Mouse (Mus musculus) ES-Bruce4 (cell line): ENCODE results near the gene Znrf1. TPM values are rescaled to one million over a fixed set of nuclear protein-coding genes. Genes with fewer than 3 reads are reported as not detected.

ENCODE experiments used
- H3K27ac ChIP-seq: 2 replicates; pipeline ENCODE4 v1.5.1; 2012; ENCODE audit warnings: low read length, inconsistent platforms; ENCODE audit not compliant: insufficient read depth
- H3K27me3 ChIP-seq: 2 replicates; pipeline ENCODE4 v1.6.1; 2012; ENCODE audit warnings: mild to moderate bottlenecking, low read length, inconsistent platforms; ENCODE audit not compliant: control insufficient read depth, poor library complexity, insufficient read depth, severe bottlenecking
- H3K36me3 ChIP-seq: 2 replicates; pipeline ENCODE4 v1.6.1; 2012; ENCODE audit warnings: inconsistent platforms, mild to moderate bottlenecking, low read length, moderate library complexity; ENCODE audit not compliant: control insufficient read depth, poor library complexity, insufficient read depth, severe bottlenecking
- H3K4me1 ChIP-seq: one replicate; pipeline ENCODE4 v1.8.1; 2011; ENCODE audit warnings: low read length; ENCODE audit not compliant: control insufficient read depth, insufficient read depth
- H3K4me3 ChIP-seq: 2 replicates; pipeline ENCODE4 v1.5.1; 2011; ENCODE audit warnings: low read depth, mild to moderate bottlenecking, low read length
- H3K9ac ChIP-seq: 2 replicates; pipeline ENCODE4 v1.6.1; 2012; ENCODE audit warnings: low read depth, mild to moderate bottlenecking, inconsistent platforms; ENCODE audit not compliant: poor library complexity, severe bottlenecking
- H3K9me3 ChIP-seq: replicated peaks from 2 replicates; pipeline ENCODE4 v1.6.1; 2012; ENCODE audit warnings: mild to moderate bottlenecking, low read length, inconsistent platforms; ENCODE audit not compliant: control insufficient read depth, poor library complexity, insufficient read depth, severe bottlenecking
- CTCF ChIP-seq: IDR thresholded peaks from one replicate; pipeline ENCODE4 v1.8.1; 2011; ENCODE audit warnings: low read depth, low read length
- EP300 ChIP-seq: IDR thresholded peaks from 2 replicates; pipeline ENCODE4 v1.6.1; 2011; ENCODE audit warnings: low read depth, low read length; ENCODE audit not compliant: insufficient read depth
- POLR2A ChIP-seq: IDR thresholded peaks from one replicate; pipeline ENCODE4 v1.8.1; 2011; ENCODE audit warnings: low read length; ENCODE audit not compliant: insufficient read depth
- polyA plus RNA-seq: library from polyadenylated mRNA; stranded (reverse); fragments of >200 nt; gene quantifications from 2 replicates; pipeline ENCODE4 v1.2.4, GENCODE M21; 2011; ENCODE audit warnings: low read depth; ENCODE audit not compliant: missing spikeins, insufficient read depth, insufficient read length

The Znrf1 gene
- polyA plus RNA-seq, 1 experiment, result 38.5 TPM

- Histone ChIP-seq H3K4me1 (peaks cover 2% of the 10 kb centered on the region), H3K36me3 (no peaks in the 10 kb centered on the region), H3K9ac (no peak overlapping the region), H3K4me3 (no peak overlapping the region), H3K27ac (no peak overlapping the region), H3K9me3 (no peaks in the 10 kb centered on the region), H3K27me3 (no peaks in the 10 kb centered on the region)
- TF ChIP-seq CTCF (no peak), POLR2A (no peak), EP300 (no peak)
Observed at GRCm38 (mm10) chr8:111563687-111564086, 27.8 kb downstream of the Znrf1 start.

- Histone ChIP-seq H3K27ac (no peak overlapping the region), H3K4me1 (peaks cover 2% of the 10 kb centered on the region), H3K27me3 (no peaks in the 10 kb centered on the region), H3K9ac (no peak overlapping the region), H3K9me3 (no peaks in the 10 kb centered on the region), H3K36me3 (no peaks in the 10 kb centered on the region), H3K4me3 (no peak overlapping the region)
- no peak for TF ChIP-seq POLR2A
Observed at GRCm38 (mm10) chr8:111564093-111564492, 28.2 kb downstream of the Znrf1 start.

GRCm38 (mm10) chr8:111565784-111566191, 29.9 kb downstream of the Znrf1 start:
- H3K27me3 ChIP-seq, result no peaks in the 10 kb centered on the region
- H3K9me3 ChIP-seq, result no peaks in the 10 kb centered on the region
- TF ChIP-seq EP300 (0 out of 2 replicates have a peak, but pooled peaks have one; percentile 25), POLR2A (no peak), CTCF (no peak)
- peak overlapping the region; percentile 18; the same call in 1 of the 2 replicates for H3K9ac ChIP-seq
- peaks cover 2% of the 10 kb centered on the region for H3K4me1 ChIP-seq
- 0 out of 2 replicates have a peak overlapping the region, but pooled peaks have one; percentile 15 for H3K27ac ChIP-seq
- no peaks in the 10 kb centered on the region for H3K36me3 ChIP-seq
- H3K4me3 ChIP-seq, result no peak overlapping the region

GRCm38 (mm10) chr8:111566326-111566725, 30.4 kb downstream of the Znrf1 start:
- Histone ChIP-seq H3K4me3 (no peak overlapping the region; the same call in 1 of the 2 replicates), H3K36me3 (no peaks in the 10 kb centered on the region), H3K27ac (0 out of 2 replicates have a peak overlapping the region, but pooled peaks have one; percentile 15), H3K4me1 (peaks cover 2% of the 10 kb centered on the region), H3K27me3 (no peaks in the 10 kb centered on the region), H3K9ac (peak overlapping the region; percentile 32; the same call in 1 of the 2 replicates), H3K9me3 (no peaks in the 10 kb centered on the region)
- TF ChIP-seq CTCF (no peak), EP300 (no peak), POLR2A (no peak)

- TF ChIP-seq EP300, result no peak
- H3K9ac ChIP-seq, result no peak overlapping the region
- H3K4me3 ChIP-seq, result no peak overlapping the region
- H3K36me3 ChIP-seq, result no peaks in the 10 kb centered on the region
- peaks cover 2% of the 10 kb centered on the region for H3K4me1 ChIP-seq
- H3K27ac ChIP-seq, result no peak overlapping the region
- H3K27me3 ChIP-seq, result no peaks in the 10 kb centered on the region
- H3K9me3 ChIP-seq, result no peaks in the 10 kb centered on the region
Observed at GRCm38 (mm10) chr8:111567571-111567970, 31.7 kb downstream of the Znrf1 start.

- TF ChIP-seq EP300 (no peak), POLR2A (no peak), CTCF (no peak)
- H3K36me3 ChIP-seq, result no peaks in the 10 kb centered on the region
- no peak overlapping the region for H3K4me3 ChIP-seq
- no peak overlapping the region for H3K27ac ChIP-seq
- H3K9me3 ChIP-seq, result no peaks in the 10 kb centered on the region
- no peaks in the 10 kb centered on the region for H3K27me3 ChIP-seq
- peaks cover 2% of the 10 kb centered on the region for H3K4me1 ChIP-seq
- H3K9ac ChIP-seq, result no peak overlapping the region
Observed at GRCm38 (mm10) chr8:111568029-111568428, 32.1 kb downstream of the Znrf1 start.
